Mouse (Mus musculus) cortical plate, adult 2 months (tissue): Measurements from ENCODE around the gene Ptges.

Experiments used
- CTCF ChIP-seq: fragments of 200-500 bp; IDR thresholded peaks from 2 replicates; pipeline ENCODE4 v1.5.1; 2011; ENCODE audit warnings: mild to moderate bottlenecking, control low read depth, low read length; ENCODE audit not compliant: insufficient read depth; ENCODE audit errors: extremely low read depth
- POLR2A ChIP-seq: fragments of 200-500 bp; IDR thresholded peaks from 2 replicates; pipeline ENCODE4 v1.6.1; 2011; ENCODE audit warnings: mild to moderate bottlenecking, low read length, control low read depth; ENCODE audit not compliant: insufficient read depth; ENCODE audit errors: extremely low read depth

DNA sequence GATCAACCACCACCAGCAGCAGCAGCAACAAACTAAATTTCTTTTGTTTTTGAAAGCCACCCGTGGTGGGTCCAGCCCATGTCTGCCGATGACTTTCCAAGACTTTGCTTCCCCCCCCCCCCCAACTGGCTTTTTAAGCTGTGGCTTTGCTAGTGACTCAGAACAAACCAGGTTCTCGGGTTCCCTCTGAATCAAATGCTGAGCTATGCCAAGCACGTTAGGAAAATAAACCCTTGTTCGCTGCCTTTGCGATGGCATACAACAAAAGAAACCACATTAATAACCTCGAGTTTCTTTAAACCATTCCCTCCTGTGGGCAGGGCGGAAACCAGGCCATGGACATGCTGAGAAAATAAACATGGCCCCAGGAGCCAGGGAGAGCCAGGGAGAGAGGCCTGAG lies 81.5 kb downstream of the Ptges start:
- TF ChIP-seq CTCF = no peak
- TF ChIP-seq POLR2A = no peak
